Mouse (Mus musculus): Measurements from ENCODE around the gene Dlg5. TPM values are rescaled to one million over a fixed set of nuclear protein-coding genes. Genes with fewer than 3 reads are reported as not detected.

Dlg5 gene
- polyA plus RNA-seq, 1 experiment from 2014 or later: 35.9 TPM

GRCm38 (mm10) chr14:24273575-24273974, 27.9 kb upstream of the Dlg5 start:
- peak; percentile 47; the same call in 1 of the 2 replicates for ATAC-seq (replicated peaks; ENCODE audit: insufficient number of reproducible peaks, low FRiP score, low TSS enrichment, low read depth)
- no peak overlapping the region for H3K27ac ChIP-seq (replicated peaks; ENCODE audit: low read depth, low read length)
- 62% methylated on average over 2 of the region's 2 CpGs for WGBS
- H3K9ac ChIP-seq (replicated peaks; ENCODE audit: low read length): no peak overlapping the region
- no peaks in the 10 kb centered on the region for H3K27me3 ChIP-seq (ENCODE audit: control insufficient read depth, insufficient read depth, low read length)
- H3K9me3 ChIP-seq (replicated peaks; ENCODE audit: control insufficient read depth, low read length): no peaks in the 10 kb centered on the region
- H3K4me1 ChIP-seq (ENCODE audit: control insufficient read depth, insufficient read depth, low read length): no peaks in the 10 kb centered on the region
- DNase-seq (ENCODE audit: low spot score): peak; percentile 74
- no peak overlapping the region for H3K4me2 ChIP-seq (ENCODE audit: low read depth, low read length)
- H3K36me3 ChIP-seq (replicated peaks; ENCODE audit: control insufficient read depth, insufficient read depth, low read depth, low read length): no peaks in the 10 kb centered on the region
- H3K4me3 ChIP-seq (ENCODE audit: low read depth, low read length): no peak overlapping the region

DNA sequence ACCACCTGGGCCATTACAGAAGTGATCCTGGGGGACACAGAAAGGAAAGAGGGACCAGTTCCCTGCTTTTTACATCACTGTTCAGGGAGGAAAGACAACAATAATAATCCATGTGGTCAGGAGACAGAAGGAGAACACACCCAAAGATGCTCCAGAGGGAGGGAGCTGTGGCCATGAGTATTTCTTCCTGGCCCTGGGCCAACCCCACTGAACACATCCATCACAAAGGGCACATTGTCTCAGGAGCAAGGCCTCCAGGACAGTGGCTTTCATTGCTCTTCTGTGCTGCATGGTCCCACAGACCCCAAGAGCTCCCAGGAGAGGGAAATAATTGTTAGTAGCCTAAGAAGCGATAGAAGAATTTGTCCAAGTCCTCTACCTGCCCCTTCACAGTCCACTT, 23.9 kb upstream of the Dlg5 start:
- 40% methylated on average over 1 of the region's 1 CpGs for WGBS
- no peak overlapping the region for H3K4me3 ChIP-seq (ENCODE audit: low read depth, low read length)
- ATAC-seq (replicated peaks; ENCODE audit: insufficient number of reproducible peaks, low FRiP score, low TSS enrichment, low read depth) (no peak), DNase-seq (ENCODE audit: low spot score) (no peak)
- H3K27ac ChIP-seq (replicated peaks; ENCODE audit: low read depth, low read length): no peak overlapping the region
- no peak overlapping the region for H3K4me2 ChIP-seq (ENCODE audit: low read depth, low read length)
- no peaks in the 10 kb centered on the region for H3K36me3 ChIP-seq (replicated peaks; ENCODE audit: control insufficient read depth, insufficient read depth, low read depth, low read length)
- no peaks in the 10 kb centered on the region for H3K4me1 ChIP-seq (ENCODE audit: control insufficient read depth, insufficient read depth, low read length)
- no peaks in the 10 kb centered on the region for H3K9me3 ChIP-seq (replicated peaks; ENCODE audit: control insufficient read depth, low read length)
- no peak overlapping the region for H3K9ac ChIP-seq (replicated peaks; ENCODE audit: low read length)
- no peaks in the 10 kb centered on the region for H3K27me3 ChIP-seq (ENCODE audit: control insufficient read depth, insufficient read depth, low read length)

DNA sequence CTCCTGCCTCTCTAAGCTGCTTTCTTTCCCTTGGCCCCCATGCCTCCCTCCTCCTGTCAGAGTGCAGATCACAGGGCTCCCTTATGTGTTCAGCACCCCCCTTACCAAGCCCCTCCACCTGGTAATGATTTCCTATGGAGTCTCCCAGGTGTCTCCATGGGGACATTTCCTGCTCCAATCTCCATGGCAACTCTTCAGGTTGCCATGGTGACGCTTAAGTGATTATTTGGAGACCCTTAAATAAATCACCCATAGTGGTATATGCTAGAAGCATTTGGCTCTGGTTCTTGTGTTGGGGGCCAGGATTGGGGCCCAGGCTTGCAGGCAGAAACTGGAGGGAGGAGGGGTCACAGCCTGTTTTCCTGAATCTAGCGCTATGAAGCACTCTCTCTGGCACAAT, 17.2 kb upstream of the Dlg5 start:
- ATAC-seq (replicated peaks; ENCODE audit: insufficient number of reproducible peaks, low FRiP score, low TSS enrichment, low read depth) (peak; percentile 87), DNase-seq (ENCODE audit: low spot score) (peak; percentile 97)
- Histone ChIP-seq H3K27me3 (ENCODE audit: control insufficient read depth, insufficient read depth, low read length) (no peaks in the 10 kb centered on the region), H3K36me3 (replicated peaks; ENCODE audit: control insufficient read depth, insufficient read depth, low read depth, low read length) (no peaks in the 10 kb centered on the region), H3K27ac (replicated peaks; ENCODE audit: low read depth, low read length) (peak overlapping the region; percentile 78), H3K9me3 (replicated peaks; ENCODE audit: control insufficient read depth, low read length) (no peaks in the 10 kb centered on the region), H3K4me2 (ENCODE audit: low read depth, low read length) (no peak overlapping the region), H3K4me3 (ENCODE audit: low read depth, low read length) (no peak overlapping the region), H3K9ac (replicated peaks; ENCODE audit: low read length) (peak overlapping the region; percentile 28; the same call in 1 of the 2 replicates), H3K4me1 (ENCODE audit: control insufficient read depth, insufficient read depth, low read length) (peaks cover 7% of the 10 kb centered on the region)
- 35% methylated on average over 2 of the region's 2 CpGs for WGBS

DNA sequence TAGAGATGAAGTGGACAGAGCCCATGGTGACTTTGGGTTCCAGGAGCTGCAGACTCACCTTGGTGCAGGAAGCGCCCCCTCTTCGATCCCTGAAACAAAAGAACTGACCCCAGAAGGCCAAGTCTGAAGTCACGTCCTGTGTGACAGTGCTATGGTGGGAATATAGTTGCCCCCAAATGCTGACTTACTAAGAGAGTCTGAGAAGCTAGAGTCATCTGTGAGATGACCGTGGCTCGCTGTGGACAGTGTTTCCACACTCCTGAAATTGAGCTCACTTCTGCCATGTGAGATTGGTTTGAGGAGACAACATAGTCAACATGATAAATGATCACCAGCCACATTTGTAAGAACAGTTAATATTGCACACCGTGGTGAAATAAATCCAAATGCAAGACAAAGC, 16.7 kb upstream of the Dlg5 start:
- peak overlapping the region; percentile 28; the same call in 1 of the 2 replicates for H3K9ac ChIP-seq (replicated peaks; ENCODE audit: low read length)
- H3K4me3 ChIP-seq (ENCODE audit: low read depth, low read length): no peak overlapping the region
- H3K36me3 ChIP-seq (replicated peaks; ENCODE audit: control insufficient read depth, insufficient read depth, low read depth, low read length): no peaks in the 10 kb centered on the region
- no peaks in the 10 kb centered on the region for H3K9me3 ChIP-seq (replicated peaks; ENCODE audit: control insufficient read depth, low read length)
- no peak overlapping the region for H3K4me2 ChIP-seq (ENCODE audit: low read depth, low read length)
- H3K4me1 ChIP-seq (ENCODE audit: control insufficient read depth, insufficient read depth, low read length): peaks cover 7% of the 10 kb centered on the region
- WGBS: 73% methylated on average over 6 of the region's 6 CpGs
- 0 out of 2 replicates have a peak, but pooled peaks have one; percentile 22 for ATAC-seq (replicated peaks; ENCODE audit: insufficient number of reproducible peaks, low FRiP score, low TSS enrichment, low read depth)
- H3K27ac ChIP-seq (replicated peaks; ENCODE audit: low read depth, low read length): peak overlapping the region; percentile 78
- H3K27me3 ChIP-seq (ENCODE audit: control insufficient read depth, insufficient read depth, low read length): no peaks in the 10 kb centered on the region
- no peak for DNase-seq (ENCODE audit: low spot score)

GRCm38 (mm10) chr14:24260391-24260790, 14.7 kb upstream of the Dlg5 start:
- Histone ChIP-seq H3K27me3 (ENCODE audit: control insufficient read depth, insufficient read depth, low read length) (no peaks in the 10 kb centered on the region), H3K36me3 (replicated peaks; ENCODE audit: control insufficient read depth, insufficient read depth, low read depth, low read length) (no peaks in the 10 kb centered on the region), H3K9ac (replicated peaks; ENCODE audit: low read length) (no peak overlapping the region), H3K4me2 (ENCODE audit: low read depth, low read length) (no peak overlapping the region), H3K27ac (replicated peaks; ENCODE audit: low read depth, low read length) (no peak overlapping the region), H3K4me3 (ENCODE audit: low read depth, low read length) (no peak overlapping the region), H3K4me1 (ENCODE audit: control insufficient read depth, insufficient read depth, low read length) (peaks cover 7% of the 10 kb centered on the region), H3K9me3 (replicated peaks; ENCODE audit: control insufficient read depth, low read length) (no peaks in the 10 kb centered on the region)
- ATAC-seq (replicated peaks; ENCODE audit: insufficient number of reproducible peaks, low FRiP score, low TSS enrichment, low read depth) (no peak), DNase-seq (ENCODE audit: low spot score) (no peak)
- WGBS: 72% methylated on average over 4 of the region's 4 CpGs

GRCm38 (mm10) chr14:24255956-24256355, 10.2 kb upstream of the Dlg5 start:
- H3K27me3 ChIP-seq (ENCODE audit: control insufficient read depth, insufficient read depth, low read length): no peaks in the 10 kb centered on the region
- H3K4me1 ChIP-seq (ENCODE audit: control insufficient read depth, insufficient read depth, low read length): no peaks in the 10 kb centered on the region; the same call in none of the 2 replicates
- H3K4me2 ChIP-seq (ENCODE audit: low read depth, low read length): no peak overlapping the region
- H3K9me3 ChIP-seq (replicated peaks; ENCODE audit: control insufficient read depth, low read length): no peaks in the 10 kb centered on the region
- ATAC-seq (replicated peaks; ENCODE audit: insufficient number of reproducible peaks, low FRiP score, low TSS enrichment, low read depth) (no peak), DNase-seq (ENCODE audit: low spot score) (no peak)
- H3K36me3 ChIP-seq (replicated peaks; ENCODE audit: control insufficient read depth, insufficient read depth, low read depth, low read length): no peaks in the 10 kb centered on the region
- no peak overlapping the region for H3K9ac ChIP-seq (replicated peaks; ENCODE audit: low read length)
- H3K4me3 ChIP-seq (ENCODE audit: low read depth, low read length): no peak overlapping the region
- H3K27ac ChIP-seq (replicated peaks; ENCODE audit: low read depth, low read length): no peak overlapping the region
- 61% methylated on average over 2 of the region's 2 CpGs for WGBS

DNA sequence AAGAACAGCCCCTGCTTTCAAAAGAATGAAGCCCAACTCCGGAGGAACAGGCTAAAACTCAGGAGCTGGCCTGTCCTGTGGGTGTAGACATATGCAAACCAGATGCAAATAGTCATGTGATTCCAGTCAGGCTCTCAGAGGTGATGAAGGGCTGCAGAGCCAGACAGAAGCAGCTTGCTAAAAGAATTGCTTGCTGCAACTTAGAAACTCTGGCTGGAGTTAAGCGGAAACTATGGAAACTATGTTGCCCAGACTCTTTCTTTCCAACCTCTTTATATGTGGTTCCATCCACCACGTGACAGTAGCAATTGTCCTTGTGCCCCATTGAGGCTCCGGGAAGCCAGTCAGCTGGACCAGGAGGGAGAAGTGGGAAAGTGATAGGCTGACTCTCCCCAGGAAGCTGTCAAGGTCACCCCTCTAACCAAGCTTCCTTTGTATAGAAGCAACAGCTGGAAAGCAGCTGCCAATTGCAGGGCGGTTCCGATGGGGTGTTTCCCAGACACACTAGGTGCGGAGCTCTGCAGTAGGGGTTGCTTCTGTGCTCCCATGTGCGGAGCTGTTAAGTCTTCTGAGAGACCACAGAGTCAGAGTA, 8.0 kb upstream of the Dlg5 start:
- H3K27me3 ChIP-seq (ENCODE audit: control insufficient read depth, insufficient read depth, low read length): no peaks in the 10 kb centered on the region
- H3K36me3 ChIP-seq (replicated peaks; ENCODE audit: control insufficient read depth, insufficient read depth, low read depth, low read length): no peaks in the 10 kb centered on the region
- ATAC-seq (replicated peaks; ENCODE audit: insufficient number of reproducible peaks, low FRiP score, low TSS enrichment, low read depth) (peak; percentile 78), DNase-seq (ENCODE audit: low spot score) (peak; percentile 82)
- H3K4me2 ChIP-seq (ENCODE audit: low read depth, low read length): peak overlapping the region; percentile 5
- no peak overlapping the region for H3K4me3 ChIP-seq (ENCODE audit: low read depth, low read length)
- H3K4me1 ChIP-seq (ENCODE audit: control insufficient read depth, insufficient read depth, low read length): no peaks in the 10 kb centered on the region; the same call in none of the 2 replicates
- 3% methylated on average over 8 of the region's 8 CpGs for WGBS
- peak overlapping the region; percentile 89 for H3K27ac ChIP-seq (replicated peaks; ENCODE audit: low read depth, low read length)
- H3K9me3 ChIP-seq (replicated peaks; ENCODE audit: control insufficient read depth, low read length): no peaks in the 10 kb centered on the region
- H3K9ac ChIP-seq (replicated peaks; ENCODE audit: low read length): peak overlapping the region; percentile 43

DNA sequence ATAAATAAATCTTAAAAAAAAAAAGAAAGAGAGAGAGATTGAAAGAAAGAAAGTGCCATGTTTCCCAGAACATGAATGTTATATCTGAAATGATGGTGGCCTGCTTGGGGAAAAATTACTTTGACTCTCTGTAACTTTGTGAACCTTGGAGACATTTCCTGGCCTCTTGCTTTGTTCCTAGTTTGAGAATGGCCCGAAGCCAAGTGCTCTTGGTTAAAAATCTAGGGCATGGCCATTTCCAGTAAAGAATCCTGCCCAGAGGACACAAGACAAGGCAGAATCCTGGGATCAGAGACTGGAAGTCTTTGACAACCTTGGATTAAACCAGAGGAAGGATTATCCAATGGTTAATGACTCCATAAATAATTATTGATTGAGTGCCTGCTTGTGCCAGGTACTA, 5.6 kb upstream of the Dlg5 start:
- Histone ChIP-seq H3K4me1 (ENCODE audit: control insufficient read depth, insufficient read depth, low read length) (no peaks in the 10 kb centered on the region; the same call in none of the 2 replicates), H3K36me3 (replicated peaks; ENCODE audit: control insufficient read depth, insufficient read depth, low read depth, low read length) (no peaks in the 10 kb centered on the region), H3K27ac (replicated peaks; ENCODE audit: low read depth, low read length) (no peak overlapping the region), H3K9ac (replicated peaks; ENCODE audit: low read length) (no peak overlapping the region), H3K9me3 (replicated peaks; ENCODE audit: control insufficient read depth, low read length) (no peaks in the 10 kb centered on the region), H3K27me3 (ENCODE audit: control insufficient read depth, insufficient read depth, low read length) (no peaks in the 10 kb centered on the region), H3K4me3 (ENCODE audit: low read depth, low read length) (no peak overlapping the region), H3K4me2 (ENCODE audit: low read depth, low read length) (no peak overlapping the region)
- ATAC-seq (replicated peaks; ENCODE audit: insufficient number of reproducible peaks, low FRiP score, low TSS enrichment, low read depth): no peak
- 74% methylated on average over 1 of the region's 1 CpGs for WGBS
- no peak for DNase-seq (ENCODE audit: low spot score)

Data from embryonic facial prominence, embryonic 11.5 days (tissue).